Mouse (Mus musculus): ENCODE data around the gene Pafah1b1.

DNA sequence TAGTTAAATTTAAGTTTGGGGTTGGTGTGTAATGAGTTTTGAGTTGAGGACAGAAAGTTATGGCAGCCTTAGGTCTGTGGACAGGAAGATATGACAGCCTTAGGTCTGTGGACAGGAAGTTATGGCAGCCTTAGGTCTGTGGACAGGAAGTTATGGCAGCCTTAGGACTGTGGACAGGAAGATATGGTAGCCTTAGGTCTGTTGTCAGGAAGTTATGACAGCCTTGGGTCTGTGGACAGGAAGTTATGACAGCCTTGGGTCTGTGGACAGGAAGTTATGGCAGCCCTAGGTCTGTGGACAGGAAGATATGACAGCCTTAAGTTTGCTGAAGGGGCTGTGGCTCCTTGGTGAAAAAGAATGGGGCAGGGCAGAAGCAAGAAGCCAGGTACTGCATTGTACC, 99.1 kb downstream of the Pafah1b1 start:
- no peak for TF ChIP-seq POLR2A (IDR thresholded peaks at IDR 0.05; ENCODE audit: control insufficient read depth, low read depth, low read length)
- TF ChIP-seq CTCF (IDR thresholded peaks at IDR 0.05; ENCODE audit: control insufficient read depth, insufficient read depth, insufficient replicate concordance, low read depth, low read length), result no peak

Measured in testis, adult 2 months (tissue).